Mouse (Mus musculus) G1E (cell line): ENCODE data around the gene Rap2b.

Source experiments
- CTCF ChIP-seq: IDR thresholded peaks from 2 replicates; pipeline ENCODE4 v1.5.1; 2012; ENCODE audit warnings: low read depth, low read length, inconsistent platforms, mixed read lengths
- TAL1 ChIP-seq: conservative IDR thresholded peaks from 2 replicates; pipeline ENCODE4 v1.6.1; 2012; ENCODE audit warnings: low read depth, low read length, inconsistent platforms, mixed read lengths

GRCm38 (mm10) chr3:61358756-61359293, 2.6 kb upstream of the Rap2b start:
- no peak for TF ChIP-seq CTCF
- TF ChIP-seq TAL1 = no peak
